Mouse (Mus musculus) erythroblast, embryonic 14.5 days (primary cell): Measurements from ENCODE around the gene Sbno2.

ENCODE experiments used
- GATA1 ChIP-seq: IDR thresholded peaks from 2 replicates; pipeline ENCODE4 v1.6.1; 2012; ENCODE audit warnings: low read length, inconsistent platforms, mixed read lengths
- TAL1 ChIP-seq: IDR thresholded peaks from 3 replicates; pipeline ENCODE4 v1.6.1; 2012; ENCODE audit warnings: low read length, inconsistent platforms, mixed read lengths

- no peak for TF ChIP-seq TAL1
- no peak for TF ChIP-seq GATA1
Observed at GRCm38 (mm10) chr10:80139975-80140665, 34.7 kb upstream of the Sbno2 start.
